Mouse (Mus musculus) layer of hippocampus, adult 9-11 months (tissue): ENCODE results near the gene 1700003E16Rik.
A peak's percentile ranks its signal among the peaks of the same experiment; 100 is the strongest.
"Not testable (repeated sequence)": the region's sequence is repeated elsewhere in the genome, so short reads cannot be mapped to it uniquely, and the experiment has no call there.

ENCODE experiments used
- DNase-seq: peaks from one replicate; pipeline ENCODE4 v3.0.0; 2022

Gene 1700003E16Rik

GRCm38 (mm10) chr6:83127419-83127818 lies 28.8 kb upstream of the 1700003E16Rik start:
- no peak for DNase-seq

- no peak for DNase-seq
These were observed 24.7 kb upstream of the 1700003E16Rik start for GRCm38 (mm10) chr6:83131469-83132034.

GRCm38 (mm10) chr6:83132176-83132919 lies 23.9 kb upstream of the 1700003E16Rik start:
- no peak for DNase-seq

DNA sequence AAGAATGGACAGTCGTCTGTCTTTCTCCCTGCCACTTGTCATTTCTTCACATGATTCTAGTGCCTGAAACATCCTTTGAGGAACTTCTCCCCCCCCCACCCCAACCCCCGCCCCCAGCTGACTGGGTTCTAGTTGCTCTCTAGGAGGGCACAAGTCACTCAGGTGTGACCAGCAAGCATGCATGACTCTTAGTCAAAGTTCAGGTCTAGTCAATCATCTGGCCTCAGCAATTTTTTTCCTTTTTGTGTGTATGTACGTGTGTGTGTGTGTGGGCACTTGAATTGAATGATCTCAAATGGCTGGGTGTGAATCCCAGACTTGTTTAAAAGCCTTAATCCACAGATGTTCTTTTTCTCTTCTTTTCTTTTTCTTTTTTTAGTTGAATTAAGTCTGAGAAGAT lies 22.0 kb upstream of the 1700003E16Rik start:
- DNase-seq, result no peak

DNA sequence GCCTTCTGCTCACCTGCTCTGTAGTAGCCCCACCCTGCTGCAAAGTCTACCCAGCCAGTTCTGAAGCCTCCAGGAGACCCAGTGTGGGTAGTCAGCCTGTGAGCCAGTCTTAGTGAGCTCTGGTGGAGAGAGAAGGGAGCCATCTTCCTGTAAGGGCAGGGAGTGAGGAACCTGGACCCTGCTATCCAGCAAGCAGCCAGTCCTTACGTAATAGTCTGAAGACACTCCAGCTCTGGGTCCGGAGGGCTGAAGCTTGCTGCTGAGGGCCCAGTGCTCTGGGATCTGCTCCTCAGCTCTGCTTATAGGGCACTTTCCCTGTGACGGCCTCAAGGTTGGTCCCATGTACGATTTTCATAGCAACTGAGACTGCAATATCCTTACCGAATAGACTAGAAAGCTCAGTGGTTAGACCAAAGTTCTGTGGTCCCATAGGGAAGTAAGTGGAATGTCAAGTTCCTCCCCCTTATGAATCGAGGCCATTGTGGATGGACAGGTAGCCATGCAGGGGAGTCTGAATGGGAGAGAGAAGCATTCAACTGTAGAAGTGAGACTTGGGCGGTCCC lies 21.2 kb upstream of the 1700003E16Rik start, which contains the start of gene Rtkn:
Rtkn (plus strand) TSS at position 513 of the 563 bp plus-strand sequence.
- DNase-seq, result no peak

GRCm38 (mm10) chr6:83135571-83136161 lies 20.5 kb upstream of the 1700003E16Rik start:
- DNase-seq, result no peak

DNA sequence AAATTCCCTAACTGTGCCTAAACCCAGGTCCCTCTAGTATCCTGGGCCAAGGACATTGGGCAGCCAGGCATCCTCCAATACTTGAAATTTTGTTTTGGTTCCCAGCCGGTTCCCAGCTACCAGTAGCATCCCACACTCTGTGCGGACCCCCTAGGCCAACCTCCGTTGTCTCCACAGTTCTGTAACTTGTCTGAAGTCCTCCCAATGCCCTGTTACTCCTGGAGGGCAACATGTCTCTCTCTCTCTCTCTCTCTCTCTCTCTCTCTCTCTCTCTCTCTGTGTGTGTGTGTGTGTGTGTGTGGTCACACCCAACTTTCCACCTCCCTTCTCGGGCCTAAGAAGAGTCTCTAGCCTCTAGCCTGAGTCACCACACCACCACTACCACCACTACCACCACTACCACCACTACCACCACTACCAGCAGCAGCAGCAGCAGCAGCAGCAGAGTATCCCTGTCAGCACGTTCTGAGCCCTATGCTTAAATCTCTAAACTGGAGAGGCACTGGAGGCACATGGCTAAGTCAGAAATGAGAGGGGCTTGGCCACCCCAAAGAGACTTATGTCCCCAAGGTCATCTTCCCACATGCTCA lies 19.8 kb upstream of the 1700003E16Rik start:
- DNase-seq, result no peak

- peak; percentile 70 for DNase-seq
These were observed 19.2 kb upstream of the 1700003E16Rik start for GRCm38 (mm10) chr6:83136881-83137575.

DNA sequence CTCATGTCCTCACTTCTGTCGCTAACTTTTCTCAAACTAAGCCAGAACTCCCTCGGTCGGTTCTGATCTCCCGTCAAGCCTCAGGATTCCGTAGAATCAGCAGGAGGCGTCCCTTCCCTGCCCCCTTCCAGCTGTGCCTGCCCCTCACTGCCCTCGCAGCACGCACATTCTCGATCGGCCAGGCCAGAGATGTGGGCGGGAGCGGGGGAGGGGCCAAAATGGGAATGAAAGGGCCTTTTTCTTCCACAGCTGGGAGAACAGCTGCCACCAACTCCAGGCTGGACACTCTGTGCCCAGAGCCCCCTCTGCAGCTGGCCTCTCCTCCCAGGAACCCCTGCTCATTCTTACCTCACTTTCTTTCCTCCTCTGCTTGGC lies 18.6 kb upstream of the 1700003E16Rik start:
- peak; percentile 90 for DNase-seq

GRCm38 (mm10) chr6:83138056-83138455 lies 18.1 kb upstream of the 1700003E16Rik start:
- DNase-seq, result no peak

GRCm38 (mm10) chr6:83140044-83140443 lies 16.2 kb upstream of the 1700003E16Rik start:
- DNase-seq, result no peak

GRCm38 (mm10) chr6:83141636-83142035 lies 14.6 kb upstream of the 1700003E16Rik start:
- no peak for DNase-seq

DNA sequence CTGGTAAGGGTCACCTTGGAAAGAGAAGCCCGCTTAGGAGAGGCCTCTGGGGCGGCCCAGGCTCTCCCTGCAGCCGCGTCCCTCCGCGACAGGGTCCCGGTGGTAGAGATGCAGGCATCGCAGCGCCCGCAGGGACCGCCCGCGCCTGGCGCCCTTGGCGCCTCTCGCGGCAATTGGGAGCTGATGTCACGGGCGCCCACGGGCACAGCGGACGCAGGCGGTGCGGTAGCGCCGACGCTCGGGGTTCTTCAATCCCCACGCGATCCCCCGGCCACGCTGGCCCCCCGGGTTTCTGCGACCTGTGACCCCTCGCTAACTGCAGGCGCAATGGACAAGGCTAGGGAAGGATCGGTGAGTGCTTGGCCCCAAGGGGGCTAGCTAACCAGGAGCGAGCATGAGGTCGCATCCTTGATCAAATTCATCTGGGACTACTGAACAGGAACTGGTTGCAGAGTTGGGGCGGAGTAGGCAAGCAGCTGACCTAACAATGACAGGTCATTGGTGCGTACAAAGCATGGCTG lies 13.9 kb upstream of the 1700003E16Rik start:
- DNase-seq, result peak; percentile 69

- no peak for DNase-seq
These were observed 13.3 kb upstream of the 1700003E16Rik start for GRCm38 (mm10) chr6:83142886-83143285.

- no peak for DNase-seq
These were observed 11.0 kb upstream of the 1700003E16Rik start for GRCm38 (mm10) chr6:83145209-83145608.

- no peak for DNase-seq
These were observed 10.4 kb upstream of the 1700003E16Rik start for GRCm38 (mm10) chr6:83145805-83146204.

DNA sequence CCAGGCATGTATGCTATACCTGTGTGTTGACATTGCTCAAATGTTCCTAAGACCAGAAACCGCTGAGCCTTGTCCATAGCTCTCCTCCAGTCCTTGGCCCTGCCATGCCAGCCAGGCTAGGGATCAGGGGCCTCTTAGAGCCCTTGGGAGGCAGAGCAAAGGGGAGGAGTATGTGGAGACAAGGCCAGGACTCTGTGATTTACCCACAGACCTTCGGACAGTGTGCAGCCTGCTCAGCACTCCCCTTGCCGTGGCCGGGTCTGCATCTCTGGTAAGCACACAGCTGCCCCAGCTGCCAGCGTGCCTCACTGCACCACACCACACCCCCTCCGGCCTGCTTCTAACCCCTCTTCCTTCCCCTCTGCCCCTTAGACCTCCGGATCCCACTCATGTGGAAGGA lies 8.9 kb upstream of the 1700003E16Rik start:
- no peak for DNase-seq

DNA sequence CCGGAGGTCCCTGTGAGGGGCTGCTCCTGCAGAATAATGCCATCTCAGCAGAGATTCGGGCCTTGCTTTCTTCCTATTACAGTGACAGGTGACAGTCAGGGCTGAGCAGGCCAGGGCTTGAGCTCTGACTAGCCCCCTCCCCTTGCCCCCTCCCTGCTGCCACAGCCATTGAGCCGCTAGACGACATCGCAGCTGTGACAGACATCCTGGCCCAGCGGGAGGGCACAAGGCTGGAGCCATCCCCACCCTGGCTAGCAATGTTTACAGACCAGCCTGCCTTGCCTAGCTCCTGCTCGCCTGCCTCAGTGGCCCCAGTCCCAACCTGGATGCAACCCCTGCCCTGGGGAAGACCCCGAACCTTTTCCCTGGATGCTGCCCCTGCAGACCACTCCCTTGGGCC lies 4.5 kb upstream of the 1700003E16Rik start:
- DNase-seq, result no peak

DNA sequence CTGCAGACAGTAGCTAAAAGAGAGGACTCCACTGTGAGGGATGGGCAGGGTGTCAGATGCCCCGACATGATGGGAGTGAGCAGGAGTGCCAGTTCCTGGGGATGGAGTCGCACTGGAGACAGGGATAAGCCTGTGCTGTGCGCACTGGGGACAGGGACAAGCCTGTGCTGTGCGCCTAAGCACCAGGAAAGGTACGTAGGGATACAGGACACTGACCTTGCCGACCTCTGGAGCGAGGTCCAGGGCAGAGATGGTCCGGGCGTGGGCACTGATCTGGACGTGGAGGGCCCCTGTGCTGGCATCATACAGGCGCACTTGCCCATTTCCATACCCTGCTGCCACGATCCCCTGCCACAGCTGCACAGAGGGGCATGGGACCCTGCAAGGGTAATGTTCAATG lies 3.2 kb upstream of the 1700003E16Rik start:
- no peak for DNase-seq

GRCm38 (mm10) chr6:83153485-83153884 lies 2.7 kb upstream of the 1700003E16Rik start:
- DNase-seq, result no peak

DNA sequence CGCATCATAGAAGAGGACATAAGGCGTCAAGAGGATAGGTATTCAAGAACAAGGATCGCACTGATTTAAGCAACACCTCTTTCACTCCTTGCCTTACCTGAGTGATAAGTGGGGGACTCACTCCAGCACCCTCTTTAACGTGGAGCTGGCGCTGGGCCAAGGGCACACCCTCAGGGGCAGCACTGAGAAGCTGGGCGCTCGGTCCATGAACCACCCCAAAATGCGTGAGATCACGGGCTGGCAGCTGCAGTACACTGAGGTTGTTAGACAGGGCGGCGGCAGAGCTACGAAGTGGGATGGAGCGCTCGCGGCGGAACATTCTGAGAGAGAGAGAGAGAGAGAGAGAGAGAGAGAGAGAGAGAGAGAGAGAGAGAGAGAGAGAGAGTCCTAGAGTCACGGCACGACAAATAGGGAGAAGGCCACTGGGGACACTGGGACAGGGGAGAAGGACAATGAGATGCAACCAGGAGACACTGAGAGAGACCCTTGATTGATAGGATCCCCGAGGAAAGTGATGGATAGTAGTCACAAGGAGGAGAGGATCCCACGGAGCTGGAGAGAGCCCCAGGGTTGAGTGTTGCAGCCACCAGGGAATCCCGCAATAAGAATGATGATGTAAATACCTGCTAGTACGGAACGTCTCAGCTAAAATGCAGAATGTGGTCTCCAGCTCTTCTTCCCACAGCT lies 509 bp upstream of the 1700003E16Rik start:
- DNase-seq, result no peak

- DNase-seq, result not testable (repeated sequence)
These were observed 3.3 kb downstream of the 1700003E16Rik start for GRCm38 (mm10) chr6:83159456-83159855.
